ENCODE assay signal across 22 mouse cellular contexts in the genomic region with DNA sequence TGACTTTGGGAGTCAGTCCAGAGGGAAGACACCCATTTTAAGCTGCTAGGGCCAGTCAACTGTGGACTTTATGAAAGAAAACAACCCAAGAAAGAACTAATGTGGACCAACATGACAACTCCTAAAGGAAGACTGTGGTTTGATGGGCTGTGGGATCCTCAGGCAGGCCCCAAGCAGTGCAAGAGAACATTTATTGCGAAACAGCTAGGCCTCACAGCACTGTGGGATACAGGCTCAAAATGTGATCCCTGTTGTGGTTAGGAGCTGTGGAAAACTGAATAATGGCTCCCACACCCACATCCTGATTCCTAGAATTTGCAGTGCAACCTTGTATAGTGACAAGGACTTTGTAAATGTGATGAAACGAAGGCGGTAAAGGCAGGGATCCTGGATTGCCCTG.
DNase-seq lines count a peak whose midpoint lies in the region; ATAC-seq lines count a peak whose summit lies in the region.
"Had no signal": no experiment of that assay in that cellular context is flagged by ENCODE, and none has a peak within 500 bp of the region (broad histone marks: within the 10 kb centered on the region; RNA-seq: fewer than 3 reads in every experiment).

No protein-coding gene starts in this region.

- no peak overlapping the region for H3K27ac ChIP-seq in embryonic facial prominence, embryonic 14.5 days (replicated peaks; ENCODE audit: low read depth, low read length)
- no peak overlapping the region for H3K27ac ChIP-seq in embryonic facial prominence, embryonic 10.5 days (replicated peaks)
- H3K27ac ChIP-seq in limb, embryonic 10.5 days = 0 out of 2 replicates have a peak overlapping the region, but pooled peaks have one; percentile 44
- H3K27ac ChIP-seq: embryonic facial prominence, embryonic 15.5 days; forebrain, embryonic 12.5 days; gastrocnemius, adult 2 months; heart, embryonic 13.5 days; hindbrain, embryonic 15.5 days had no signal

- no peak for ATAC-seq in embryonic facial prominence, embryonic 14.5 days (ENCODE audit: low read depth)
- ATAC-seq in CD4-positive, CD25-positive, alpha-beta regulatory T cell, adult 4 months = no peak
- ATAC-seq: forebrain, postnatal 0 days; intestine, embryonic 16.5 days had no signal

- H3K4me2 ChIP-seq in embryonic facial prominence, embryonic 14.5 days (ENCODE audit: low read depth, low read length) = no peak overlapping the region
- H3K4me2 ChIP-seq: embryonic facial prominence, embryonic 15.5 days; forebrain, embryonic 12.5 days; heart, embryonic 13.5 days; hindbrain, embryonic 15.5 days had no signal

- no peaks in the 10 kb centered on the region for H3K36me3 ChIP-seq in embryonic facial prominence, embryonic 14.5 days (ENCODE audit: control insufficient read depth, insufficient read depth, low read length)
- H3K36me3 ChIP-seq in embryonic facial prominence, embryonic 10.5 days (replicated peaks) = no peaks in the 10 kb centered on the region
- no peaks in the 10 kb centered on the region for H3K36me3 ChIP-seq in limb, embryonic 10.5 days
- H3K36me3 ChIP-seq: embryonic facial prominence, embryonic 15.5 days; forebrain, embryonic 12.5 days; heart, embryonic 13.5 days; hindbrain, embryonic 15.5 days had no signal

- DNase-seq in embryonic facial prominence, embryonic 14.5 days (ENCODE audit: low spot score) = peak; percentile 27
- DNase-seq in embryonic facial prominence, embryonic 10.5 days (ENCODE audit: low spot score) = no peak
- DNase-seq in testis, postnatal 10 days (ENCODE audit: low spot score) = peak; percentile 13
- no peak for DNase-seq in testis, postnatal 14 days (ENCODE audit: low spot score)
- DNase-seq in limb, embryonic 10.5 days (ENCODE audit: low spot score) = no peak
- no peak for DNase-seq in layer of hippocampus, adult 18-20 months (ENCODE audit: low spot score in 2 of 2)
- DNase-seq: adrenal gland, postnatal 10 days; cerebellum, adult 11-12 months; cerebellum, adult 9-10 months; cerebellum, postnatal 25 days; forebrain, postnatal 0 days; gastrocnemius, adult 2 months; gastrocnemius, postnatal 25 days; heart, adult 18-20 months; heart, postnatal 36 days had no signal

- H3K4me1 ChIP-seq in embryonic facial prominence, embryonic 14.5 days (ENCODE audit: control insufficient read depth, insufficient read depth, low read length) = no peaks in the 10 kb centered on the region
- H3K4me1 ChIP-seq in embryonic facial prominence, embryonic 10.5 days = no peaks in the 10 kb centered on the region
- peaks cover 8% of the 10 kb centered on the region; the same call in 1 of the 2 replicates for H3K4me1 ChIP-seq in limb, embryonic 10.5 days
- H3K4me1 ChIP-seq: embryonic facial prominence, embryonic 15.5 days; forebrain, embryonic 12.5 days; heart, embryonic 13.5 days; hindbrain, embryonic 15.5 days had no signal

- no peaks in the 10 kb centered on the region for H3K27me3 ChIP-seq in embryonic facial prominence, embryonic 14.5 days (replicated peaks; ENCODE audit: control insufficient read depth, insufficient read depth, low read length)
- H3K27me3 ChIP-seq in embryonic facial prominence, embryonic 10.5 days (replicated peaks; ENCODE audit: low read depth, poor library complexity, severe bottlenecking) = no peaks in the 10 kb centered on the region
- H3K27me3 ChIP-seq in limb, embryonic 10.5 days (ENCODE audit: low read depth, poor library complexity, severe bottlenecking) = no peaks in the 10 kb centered on the region
- H3K27me3 ChIP-seq: embryonic facial prominence, embryonic 15.5 days; forebrain, embryonic 12.5 days; heart, embryonic 13.5 days; hindbrain, embryonic 15.5 days had no signal

- WGBS in embryonic facial prominence, embryonic 14.5 days = 82% methylated on average over 3 of the region's 3 CpGs
- 87% methylated on average over 3 of the region's 3 CpGs for WGBS in embryonic facial prominence, embryonic 10.5 days
- 91% methylated on average over 3 of the region's 3 CpGs for WGBS in limb, embryonic 10.5 days

- H3K9ac ChIP-seq in embryonic facial prominence, embryonic 14.5 days (ENCODE audit: low read depth, low read length) = no peak overlapping the region
- H3K9ac ChIP-seq: embryonic facial prominence, embryonic 15.5 days; forebrain, embryonic 12.5 days; forebrain, postnatal 0 days; heart, embryonic 13.5 days; hindbrain, embryonic 15.5 days had no signal

- H3K9me3 ChIP-seq in embryonic facial prominence, embryonic 14.5 days (ENCODE audit: control insufficient read depth, low read length) = peaks cover 7% of the 10 kb centered on the region; the same call in 1 of the 2 replicates
- H3K9me3 ChIP-seq in embryonic facial prominence, embryonic 10.5 days = peaks cover 3% of the 10 kb centered on the region; the same call in 1 of the 2 replicates
- no peaks in the 10 kb centered on the region for H3K9me3 ChIP-seq in limb, embryonic 10.5 days (replicated peaks)
- H3K9me3 ChIP-seq: forebrain, embryonic 12.5 days had no signal

- H3K4me3 ChIP-seq in embryonic facial prominence, embryonic 14.5 days (ENCODE audit: low read depth, low read length) = no peak overlapping the region
- H3K4me3 ChIP-seq in embryonic facial prominence, embryonic 10.5 days = no peak overlapping the region
- no peak overlapping the region for H3K4me3 ChIP-seq in limb, embryonic 10.5 days
- H3K4me3 ChIP-seq: embryonic facial prominence, embryonic 15.5 days; erythroblast, embryonic 14.5 days; forebrain, embryonic 12.5 days; gastrocnemius, adult 2 months; heart, embryonic 13.5 days; hindbrain, embryonic 15.5 days had no signal

Comparison
In these comparisons a context has a peak if more than half of its experiments do, and no peak if none do; other contexts are left out.
1. DNase-seq: peak in embryonic facial prominence, embryonic 14.5 days (single experiment) and testis, postnatal 10 days (single experiment); none in embryonic facial prominence, embryonic 10.5 days (single experiment), testis, postnatal 14 days (single experiment), limb, embryonic 10.5 days (single experiment) and layer of hippocampus, adult 18-20 months (0 of 2).